Mouse (Mus musculus) brain, adult 10 weeks (tissue): ENCODE measurements around the gene Cul1. TPM values are rescaled to one million over a fixed set of nuclear protein-coding genes. Genes with fewer than 3 reads are reported as not detected.

Source experiments
- polyA plus RNA-seq: library from polyadenylated mRNA; stranded (reverse); fragments of 350-450 nt; fragmentation: Illumina TruSeq; extraction: RNeasy Lipid Tissue Mini Kit (QIAGEN cat#74804); gene quantifications from one replicate; pipeline ENCODE4 v1.2.3, GENCODE M21; 2015; ENCODE audit warnings: low read depth, low replicate concordance

Cul1 gene
- polyA plus RNA-seq: 96.4 TPM

DNA sequence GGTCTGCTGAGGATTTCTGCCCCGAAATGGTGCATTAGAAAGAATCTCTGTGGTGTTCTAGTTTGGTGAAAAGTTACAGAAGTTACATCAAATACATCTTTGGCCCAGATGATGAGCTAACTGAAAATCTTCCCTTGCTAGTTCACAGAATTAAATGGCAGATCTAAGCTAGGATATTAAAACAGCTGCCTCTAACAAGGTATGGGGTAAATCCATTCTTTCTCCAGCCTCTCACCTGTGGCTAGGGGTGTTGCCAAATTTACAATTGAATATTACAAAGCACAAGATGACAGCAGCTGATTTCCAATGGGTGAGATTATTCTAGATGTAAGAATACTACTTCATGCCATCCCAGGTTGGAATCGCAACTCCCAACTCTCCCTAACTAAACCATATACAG is at the start of gene Cul1:
TSS of gene Cul1 (plus strand) at position 301 of the 400 bp plus-strand sequence.

Other genes with a start within 250 kb of the Cul1 start
- 8.8 TPM for gene Ezh2, start 141.9 kb downstream of the Cul1 start, polyA plus RNA-seq